Mouse (Mus musculus) urinary bladder, postnatal 4 days (tissue): Measurements from ENCODE around the gene Dennd1a.

Experiments
- DNase-seq, 2 experiments: peaks; one replicate each; pipeline ENCODE4 v3.0.0; 2021 to 2022; ENCODE audit warnings: low spot score in 2 of 2

Dennd1a gene

GRCm38 (mm10) chr2:38115000-38115399, 172.2 kb downstream of the Dennd1a start:
- DNase-seq: no peak

GRCm38 (mm10) chr2:38111655-38112351, 175.4 kb downstream of the Dennd1a start:
- DNase-seq: no peak

- DNase-seq: no peak
Measured at GRCm38 (mm10) chr2:38108586-38108985, 178.6 kb downstream of the Dennd1a start.

- no peak for DNase-seq
Measured at GRCm38 (mm10) chr2:38102674-38103073, 184.5 kb downstream of the Dennd1a start.

GRCm38 (mm10) chr2:38100289-38100688, 186.9 kb downstream of the Dennd1a start:
- no peak for DNase-seq

- DNase-seq: no peak
Measured at GRCm38 (mm10) chr2:38099120-38099773, 187.9 kb downstream of the Dennd1a start.

- no peak for DNase-seq
Measured at GRCm38 (mm10) chr2:38097469-38097868, 189.7 kb downstream of the Dennd1a start.

GRCm38 (mm10) chr2:38096328-38096727, 190.9 kb downstream of the Dennd1a start:
- no peak for DNase-seq

GRCm38 (mm10) chr2:38094380-38095163, 192.6 kb downstream of the Dennd1a start:
- no peak for DNase-seq

- DNase-seq: no peak
Measured at GRCm38 (mm10) chr2:38093968-38094367, 193.2 kb downstream of the Dennd1a start.

- DNase-seq: no peak
Measured at GRCm38 (mm10) chr2:38093242-38093641, 193.9 kb downstream of the Dennd1a start.

- DNase-seq: no peak
Measured at GRCm38 (mm10) chr2:38088346-38088745, 198.8 kb downstream of the Dennd1a start.

- DNase-seq: no peak
Measured at GRCm38 (mm10) chr2:38085058-38085457, 202.1 kb downstream of the Dennd1a start.

GRCm38 (mm10) chr2:38083251-38083650, 203.9 kb downstream of the Dennd1a start:
- no peak for DNase-seq

GRCm38 (mm10) chr2:38074495-38074894, 212.7 kb downstream of the Dennd1a start:
- no peak for DNase-seq

GRCm38 (mm10) chr2:38072061-38072460, 215.1 kb downstream of the Dennd1a start:
- no peak for DNase-seq

- no peak for DNase-seq
Measured at GRCm38 (mm10) chr2:38068171-38068572, 219.0 kb downstream of the Dennd1a start.

- DNase-seq: no peak
Measured at GRCm38 (mm10) chr2:38065914-38066313, 221.3 kb downstream of the Dennd1a start.

- DNase-seq: no peak
Measured at GRCm38 (mm10) chr2:38064266-38064665, 222.9 kb downstream of the Dennd1a start.

GRCm38 (mm10) chr2:38062156-38062555, 225.0 kb downstream of the Dennd1a start:
- no peak for DNase-seq

- no peak for DNase-seq
Measured at GRCm38 (mm10) chr2:38061474-38061873, 225.7 kb downstream of the Dennd1a start.

GRCm38 (mm10) chr2:38052440-38052839, 234.8 kb downstream of the Dennd1a start:
- DNase-seq: no peak
